Mouse (Mus musculus) ES-E14 (cell line): ENCODE results near the gene Tldc1. TPM values are rescaled to one million over a fixed set of nuclear protein-coding genes. Genes with fewer than 3 reads are reported as not detected.

ENCODE experiments used
- DNase-seq: peaks from one replicate; pipeline ENCODE4 v3.0.0-alpha.2; 2013; ENCODE audit warnings: low read depth, low spot score
- H3K27ac ChIP-seq: 2 replicates; pipeline ENCODE4 v1.5.1; 2012; ENCODE audit warnings: low read depth, mild to moderate bottlenecking, low read length, moderate library complexity, mixed read lengths; ENCODE audit not compliant: poor library complexity, insufficient read depth, severe bottlenecking
- H3K36me3 ChIP-seq: 2 replicates; pipeline ENCODE4 v1.6.1; 2012; ENCODE audit warnings: mild to moderate bottlenecking, low read length, moderate library complexity, mixed read lengths; ENCODE audit not compliant: control insufficient read depth, poor library complexity, insufficient read depth, severe bottlenecking
- H3K4me1 ChIP-seq, 2 experiments: fragments of 150-350 bp in 1 of 2; sonication (generic) in 1 of 2; 2 replicates each; pipeline ENCODE4 v1.6.1; 2012; ENCODE audit warnings: low read length in 2 of 2, mild to moderate bottlenecking in 1 of 2, mixed read lengths in 1 of 2; ENCODE audit not compliant: control insufficient read depth in 2 of 2, insufficient read depth in 2 of 2, poor library complexity in 1 of 2
- H3K4me3 ChIP-seq, 2 experiments: fragments of 150-350 bp in 1 of 2; sonication (generic) in 1 of 2; 2 replicates each; pipeline ENCODE4 v1.5.1; 2012; ENCODE audit warnings: low read length in 2 of 2, low read depth in 1 of 2, mild to moderate bottlenecking in 1 of 2, mixed read lengths in 1 of 2; ENCODE audit not compliant: insufficient read depth in 1 of 2, poor library complexity in 1 of 2, severe bottlenecking in 1 of 2
- H3K9ac ChIP-seq: 2 replicates; pipeline ENCODE4 v1.6.1; 2012; ENCODE audit warnings: low read depth, mild to moderate bottlenecking, low read length, mixed read lengths; ENCODE audit not compliant: poor library complexity, insufficient read depth, severe bottlenecking
- H3K9me3 ChIP-seq: fragments of 150-350 bp; sonication (generic); 2 replicates; pipeline ENCODE4 v1.6.1; 2012; ENCODE audit warnings: low read depth, mild to moderate bottlenecking, low read length; ENCODE audit not compliant: control insufficient read depth, insufficient read depth
- CHD2 ChIP-seq: IDR thresholded peaks from 2 replicates; pipeline ENCODE4 v1.6.1; 2014; ENCODE audit warnings: mild to moderate bottlenecking, low read depth, low read length, inconsistent platforms
- HCFC1 ChIP-seq: IDR thresholded peaks from 2 replicates; pipeline ENCODE4 v1.6.1; 2012; ENCODE audit warnings: low read length, inconsistent platforms, borderline replicate concordance; ENCODE audit not compliant: insufficient read depth
- MAFK ChIP-seq: IDR thresholded peaks from 2 replicates; pipeline ENCODE4 v1.6.1; 2014; ENCODE audit warnings: mild to moderate bottlenecking, low read depth, low read length, inconsistent platforms; ENCODE audit not compliant: insufficient read depth
- ZC3H11A ChIP-seq: IDR thresholded peaks from 2 replicates; pipeline ENCODE4 v1.6.1; 2012; ENCODE audit warnings: low read depth, mild to moderate bottlenecking, inconsistent platforms, low read length, borderline replicate concordance
- ZNF384 ChIP-seq: IDR thresholded peaks from 2 replicates; pipeline ENCODE4 v1.6.1; 2012; ENCODE audit warnings: low read depth, low read length, inconsistent platforms
- in situ Hi-C, 2 experiments: fragments of 600-800 bp; cut with MboI; formaldehyde crosslinking; loops; one replicate each; pipeline ENCODE4 v1.15.1; 2025; ENCODE audit warnings: low sequenced_read_pairs in 2 of 2, inconsistent platforms in 1 of 2; ENCODE audit not compliant: unreplicated experiment in 2 of 2
- total RNA-seq: library from RNA; depleted of rRNA; stranded (reverse); fragments of 300-350 nt; gene quantifications from 2 replicates; pipeline ENCODE4 v1.2.3, GENCODE M21; 2012

Gene Tldc1
- total RNA-seq, 1 experiment = 9.2 TPM

- H3K4me1 ChIP-seq = peaks cover 4 to 24% of the 10 kb centered on the region in 2 experiments; a peak in 2 of 4 replicates
- H3K36me3 ChIP-seq = 0 out of 2 replicates have a peak, but pooled peaks cover 3% of the 10 kb centered on the region
- no peak overlapping the region; the same call in 1 of the 2 replicates for H3K27ac ChIP-seq
These were observed 32.8 kb upstream of the Tldc1 start for GRCm38 (mm10) chr8:119810953-119811499.

GRCm38 (mm10) chr8:119810127-119810868 is 32.1 kb upstream of the Tldc1 start:
- Histone ChIP-seq H3K9me3 (no peaks in the 10 kb centered on the region), H3K4me1 (peaks cover 4 to 24% of the 10 kb centered on the region in 2 experiments; a peak in 2 of 4 replicates), H3K36me3 (0 out of 2 replicates have a peak, but pooled peaks cover 3% of the 10 kb centered on the region), H3K9ac (no peak overlapping the region; the same call in 1 of the 2 replicates), H3K4me3 (no peak overlapping the region), H3K27ac (no peak overlapping the region; the same call in 1 of the 2 replicates)
- no peak for DNase-seq
- in situ Hi-C loops = no loop called here
- TF ChIP-seq ZNF384 (no peak), CHD2 (no peak), ZC3H11A (no peak), HCFC1 (no peak), MAFK (no peak)

More at GRCm38 (mm10) chr8:119810953-119811499, 32.8 kb upstream of the Tldc1 start:
- no peak for TF ChIP-seq HCFC1
- TF ChIP-seq CHD2 = no peak
- TF ChIP-seq ZNF384 = no peak
- TF ChIP-seq ZC3H11A = no peak
- TF ChIP-seq MAFK = no peak
- H3K4me3 ChIP-seq = no peak overlapping the region
- no peaks in the 10 kb centered on the region for H3K9me3 ChIP-seq
- H3K9ac ChIP-seq = no peak overlapping the region; the same call in 1 of the 2 replicates
- in situ Hi-C loops = no loop called here
- no peak for DNase-seq

- Histone ChIP-seq H3K4me1 (peaks cover 4 to 24% of the 10 kb centered on the region in 2 experiments; a peak in 2 of 4 replicates), H3K36me3 (0 out of 2 replicates have a peak, but pooled peaks cover 3% of the 10 kb centered on the region), H3K9me3 (no peaks in the 10 kb centered on the region), H3K9ac (no peak overlapping the region), H3K4me3 (no peak overlapping the region), H3K27ac (no peak overlapping the region)
- TF ChIP-seq CHD2 (no peak), ZNF384 (no peak), MAFK (no peak), HCFC1 (no peak), ZC3H11A (no peak)
- no peak for DNase-seq
- in situ Hi-C loops = no loop called here
These were observed 31.4 kb upstream of the Tldc1 start for GRCm38 (mm10) chr8:119809620-119810019.

GRCm38 (mm10) chr8:119807687-119808086 is 29.5 kb upstream of the Tldc1 start:
- Histone ChIP-seq H3K9me3 (peaks cover 2% of the 10 kb centered on the region; the same call in 1 of the 2 replicates), H3K4me1 (peaks cover 0 to 15% of the 10 kb centered on the region in 2 experiments; a peak in 2 of 4 replicates), H3K27ac (no peak overlapping the region), H3K36me3 (0 out of 2 replicates have a peak, but pooled peaks cover 3% of the 10 kb centered on the region), H3K4me3 (no peak overlapping the region), H3K9ac (no peak overlapping the region)
- DNase-seq = no peak
- TF ChIP-seq ZNF384 (no peak), HCFC1 (no peak), ZC3H11A (no peak), CHD2 (no peak)
- in situ Hi-C loops = no loop called here
